Mouse (Mus musculus): ENCODE results near the gene Zfp668. TPM values are rescaled to one million over a fixed set of nuclear protein-coding genes. Genes with fewer than 3 reads are reported as not detected.
A peak's percentile ranks its signal among the peaks of the same experiment; 100 is the strongest.

The Zfp668 gene
- total and polyA plus RNA-seq, 2 experiments from 2014 or later = 25.1 to 34.2 TPM

DNA sequence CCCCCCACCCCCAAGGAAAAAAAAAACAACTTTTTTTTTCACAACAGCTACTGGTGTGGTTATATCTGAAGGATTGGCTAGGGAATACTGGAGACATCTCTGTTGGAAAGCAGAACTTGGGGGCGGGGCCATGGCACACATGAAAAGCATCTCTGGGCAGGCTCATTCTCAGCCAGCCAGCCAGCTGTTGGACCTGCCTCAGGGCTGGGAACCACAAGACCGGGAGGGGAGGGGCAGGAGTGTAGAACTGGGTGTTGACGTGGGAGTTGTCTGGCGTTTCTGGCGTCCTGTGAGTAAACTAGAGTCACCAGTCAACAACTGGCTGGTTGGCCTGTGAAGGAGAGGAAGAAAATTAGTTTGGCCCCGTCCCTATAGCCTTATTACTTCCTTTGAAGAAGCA is 9.3 kb upstream of the Zfp668 start:
- no peaks in the 10 kb centered on the region for H3K27me3 ChIP-seq (ENCODE audit: insufficient read depth, low read length)
- H3K27ac ChIP-seq (ENCODE audit: low read depth, low read length) = no peak overlapping the region
- no peaks in the 10 kb centered on the region for H3K4me1 ChIP-seq (ENCODE audit: insufficient read depth)
- no peak overlapping the region for H3K4me2 ChIP-seq (ENCODE audit: low read depth)
- no peak overlapping the region for H3K9ac ChIP-seq
- no peak for TF ChIP-seq CTCF (IDR thresholded peaks at IDR 0.05; ENCODE audit: low read depth)
- 74% methylated on average over 6 of the region's 6 CpGs for WGBS
- no peak overlapping the region for H3K4me3 ChIP-seq (ENCODE audit: low read depth, low read length)
- no peaks in the 10 kb centered on the region for H3K9me3 ChIP-seq (ENCODE audit: low read length)
- no peak for ATAC-seq
- no peak for DNase-seq
- peaks cover 84% of the 10 kb centered on the region for H3K36me3 ChIP-seq (ENCODE audit: insufficient read depth)

DNA sequence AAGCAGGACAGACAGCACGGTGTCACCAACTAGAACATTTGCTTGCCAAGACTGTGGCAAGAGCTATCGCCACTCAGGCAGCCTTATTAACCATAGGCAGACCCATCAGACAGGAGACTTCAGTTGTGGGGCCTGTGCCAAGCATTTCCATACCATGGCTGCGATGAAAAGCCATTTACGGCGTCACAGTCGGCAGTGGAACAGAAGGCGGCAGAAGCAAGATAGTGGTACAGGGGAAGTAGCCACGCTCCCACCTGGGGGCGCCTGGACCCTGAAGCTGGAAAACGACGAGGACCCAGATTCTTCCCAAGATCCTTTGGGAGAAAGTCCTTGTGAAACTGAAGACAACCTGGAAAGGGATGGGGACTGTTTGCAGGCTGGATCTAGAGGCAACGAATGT is 3.8 kb upstream of the Zfp668 start:
- no peak for TF ChIP-seq CTCF (IDR thresholded peaks at IDR 0.05; ENCODE audit: low read depth)
- Histone ChIP-seq H3K9me3 (ENCODE audit: low read length) (no peaks in the 10 kb centered on the region), H3K9ac (no peak overlapping the region), H3K36me3 (ENCODE audit: insufficient read depth) (peaks cover 71% of the 10 kb centered on the region), H3K27ac (ENCODE audit: low read depth, low read length) (no peak overlapping the region), H3K4me3 (ENCODE audit: low read depth, low read length) (no peak overlapping the region), H3K4me1 (ENCODE audit: insufficient read depth) (no peaks in the 10 kb centered on the region; the same call in 1 of the 2 replicates), H3K4me2 (ENCODE audit: low read depth) (no peak overlapping the region), H3K27me3 (ENCODE audit: insufficient read depth, low read length) (no peaks in the 10 kb centered on the region)
- 83% methylated on average over 12 of the region's 12 CpGs for WGBS
- no peak for ATAC-seq
- DNase-seq = no peak

DNA sequence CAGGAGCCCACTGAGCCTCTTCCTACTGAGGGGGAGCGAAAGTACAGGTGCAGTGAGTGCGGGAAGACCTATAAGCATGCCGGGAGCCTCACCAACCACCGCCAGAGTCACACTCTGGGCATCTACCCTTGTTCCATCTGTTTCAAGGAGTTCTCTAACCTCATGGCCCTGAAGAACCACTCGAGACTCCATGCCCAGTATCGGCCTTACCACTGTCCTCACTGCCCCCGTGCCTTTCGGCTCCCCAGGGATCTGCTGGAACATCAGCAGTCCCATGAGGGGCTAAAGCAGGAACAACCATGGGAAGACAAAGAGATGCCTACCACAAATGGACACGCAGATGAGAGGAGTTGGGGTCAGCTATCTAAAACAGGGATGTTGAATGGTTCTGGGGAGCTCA is 2.7 kb upstream of the Zfp668 start:
- ATAC-seq (no peak), DNase-seq (no peak)
- peaks cover 3% of the 10 kb centered on the region for H3K4me1 ChIP-seq (ENCODE audit: insufficient read depth)
- H3K27me3 ChIP-seq (ENCODE audit: insufficient read depth, low read length) = no peaks in the 10 kb centered on the region
- peaks cover 61% of the 10 kb centered on the region for H3K36me3 ChIP-seq (ENCODE audit: insufficient read depth)
- no peak for TF ChIP-seq CTCF (IDR thresholded peaks at IDR 0.05; ENCODE audit: low read depth)
- no peak overlapping the region for H3K9ac ChIP-seq
- no peaks in the 10 kb centered on the region for H3K9me3 ChIP-seq (ENCODE audit: low read length)
- H3K4me3 ChIP-seq (ENCODE audit: low read depth, low read length) = no peak overlapping the region
- H3K27ac ChIP-seq (ENCODE audit: low read depth, low read length) = no peak overlapping the region
- no peak overlapping the region for H3K4me2 ChIP-seq (ENCODE audit: low read depth)
- 98% methylated on average over 9 of the region's 9 CpGs for WGBS

- peak; percentile 89 for ATAC-seq
- Histone ChIP-seq H3K4me3 (ENCODE audit: low read depth, low read length) (peak within 1 kb of the TSS; percentile 98), H3K27ac (ENCODE audit: low read depth, low read length) (peak within 1 kb of the TSS; percentile 99), H3K9ac (peak within 1 kb of the TSS; percentile 97), H3K27me3 (ENCODE audit: insufficient read depth, low read length) (no peaks in the 10 kb centered on the region), H3K4me1 (ENCODE audit: insufficient read depth) (peaks cover 12% of the 10 kb centered on the region), H3K9me3 (ENCODE audit: low read length) (no peaks in the 10 kb centered on the region), H3K36me3 (ENCODE audit: insufficient read depth) (peaks cover 28% of the 10 kb centered on the region), H3K4me2 (ENCODE audit: low read depth) (peak within 1 kb of the TSS; percentile 66)
- WGBS = 4% methylated on average over 40 of the region's 41 CpGs
- DNase-seq = peak; percentile 93
- TF ChIP-seq CTCF (IDR thresholded peaks at IDR 0.05; ENCODE audit: low read depth) = no peak
Measured at GRCm38 (mm10) chr7:127876041-127876466, 574 bp downstream of the Zfp668 start, which contains the start of gene Zfp646. Gene Zfp646 (plus strand): TSS chr7:127876221.

DNA sequence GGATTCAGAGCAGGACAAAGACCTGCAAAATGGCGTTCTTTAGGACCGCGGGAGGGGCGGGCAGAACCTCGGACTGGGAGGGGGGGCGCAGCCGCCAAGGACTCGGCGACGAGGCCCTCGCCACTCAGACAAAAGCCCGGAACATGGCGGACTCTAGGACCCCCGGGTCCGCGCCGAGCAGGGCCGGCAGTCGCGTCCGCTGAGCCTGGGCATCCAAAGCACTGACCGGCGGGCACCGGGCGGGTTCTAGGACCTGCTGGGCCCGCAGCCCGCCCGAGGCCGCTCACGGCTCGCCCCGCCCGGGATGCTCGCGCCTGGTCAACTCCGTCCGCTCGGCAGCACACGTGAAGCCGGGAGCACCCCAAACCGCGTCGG is 1.0 kb downstream of the Zfp668 start:
- H3K4me3 ChIP-seq (ENCODE audit: low read depth, low read length) = peak overlapping the region; percentile 98
- H3K9me3 ChIP-seq (ENCODE audit: low read length) = no peaks in the 10 kb centered on the region
- 5% methylated on average over 40 of the region's 43 CpGs for WGBS
- peaks cover 25% of the 10 kb centered on the region for H3K36me3 ChIP-seq (ENCODE audit: insufficient read depth)
- no peak for TF ChIP-seq CTCF (IDR thresholded peaks at IDR 0.05; ENCODE audit: low read depth)
- ATAC-seq = peak; percentile 94
- H3K9ac ChIP-seq = peak overlapping the region; percentile 97
- no peaks in the 10 kb centered on the region for H3K27me3 ChIP-seq (ENCODE audit: insufficient read depth, low read length)
- H3K4me1 ChIP-seq (ENCODE audit: insufficient read depth) = peaks cover 12% of the 10 kb centered on the region
- H3K4me2 ChIP-seq (ENCODE audit: low read depth) = peak overlapping the region; percentile 66
- peak overlapping the region; percentile 99 for H3K27ac ChIP-seq (ENCODE audit: low read depth, low read length)
- DNase-seq = peak; percentile 97

DNA sequence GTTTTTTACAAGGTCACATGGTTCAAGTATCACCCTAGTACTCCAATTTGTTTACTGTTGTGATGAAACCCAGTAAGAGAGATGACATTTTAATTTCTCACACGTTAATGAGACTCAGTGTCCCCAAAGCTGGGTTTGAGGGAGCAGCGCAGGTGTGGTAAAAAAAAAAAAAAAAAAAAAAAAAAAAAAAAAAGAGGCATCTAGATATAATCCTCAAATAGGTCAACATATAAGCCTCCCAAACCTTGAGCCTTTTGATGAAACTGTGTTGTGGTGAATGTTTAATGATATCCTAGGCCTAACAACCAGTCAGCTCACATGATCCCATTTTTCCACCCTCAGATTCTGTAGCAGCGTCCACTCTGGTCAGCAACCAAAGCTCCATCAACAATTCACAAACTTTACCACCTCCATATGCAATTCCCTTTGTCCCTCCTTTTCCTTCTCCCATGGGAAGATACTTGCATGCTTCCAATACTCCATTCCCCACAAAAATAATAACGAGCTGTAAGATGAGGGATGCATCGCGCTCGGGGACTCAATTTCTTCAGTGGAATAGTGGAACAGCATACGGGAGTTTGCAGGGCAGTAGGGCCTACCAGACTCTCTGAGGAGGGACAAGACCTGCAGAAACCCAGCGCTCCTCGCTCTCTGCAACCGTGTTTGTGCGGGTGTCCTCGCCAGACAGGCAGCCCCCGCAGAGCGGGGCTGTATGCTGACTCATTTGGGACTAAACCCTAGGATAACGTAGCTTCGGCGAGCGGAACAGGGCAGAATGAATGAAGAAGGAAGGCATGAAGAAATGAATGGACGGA is 1.6 kb downstream of the Zfp668 start:
- Histone ChIP-seq H3K9ac (peak overlapping the region; percentile 97), H3K27ac (ENCODE audit: low read depth, low read length) (peak overlapping the region; percentile 99), H3K4me2 (ENCODE audit: low read depth) (peak overlapping the region; percentile 66), H3K4me1 (ENCODE audit: insufficient read depth) (peaks cover 12% of the 10 kb centered on the region), H3K36me3 (ENCODE audit: insufficient read depth) (peaks cover 21% of the 10 kb centered on the region), H3K27me3 (ENCODE audit: insufficient read depth, low read length) (no peaks in the 10 kb centered on the region), H3K4me3 (ENCODE audit: low read depth, low read length) (peak overlapping the region; percentile 98), H3K9me3 (ENCODE audit: low read length) (no peaks in the 10 kb centered on the region)
- peak; percentile 21 for ATAC-seq
- TF ChIP-seq CTCF (IDR thresholded peaks at IDR 0.05; ENCODE audit: low read depth) = no peak
- 5% methylated on average over 20 of the region's 20 CpGs for WGBS
- no peak for DNase-seq

GRCm38 (mm10) chr7:127870136-127870821 is 6.3 kb downstream of the Zfp668 start:
- no peaks in the 10 kb centered on the region for H3K27me3 ChIP-seq (ENCODE audit: insufficient read depth, low read length)
- H3K4me2 ChIP-seq (ENCODE audit: low read depth) = no peak overlapping the region
- H3K9ac ChIP-seq = no peak overlapping the region
- peaks cover 12% of the 10 kb centered on the region for H3K4me1 ChIP-seq (ENCODE audit: insufficient read depth)
- no peaks in the 10 kb centered on the region for H3K9me3 ChIP-seq (ENCODE audit: low read length)
- peaks cover 31% of the 10 kb centered on the region for H3K36me3 ChIP-seq (ENCODE audit: insufficient read depth)
- H3K4me3 ChIP-seq (ENCODE audit: low read depth, low read length) = no peak overlapping the region
- no peak overlapping the region for H3K27ac ChIP-seq (ENCODE audit: low read depth, low read length)
- WGBS = 82% methylated on average over 5 of the region's 5 CpGs
- ATAC-seq (no peak), DNase-seq (no peak)
- TF ChIP-seq CTCF (IDR thresholded peaks at IDR 0.05; ENCODE audit: low read depth) = peak; percentile 50

All from forebrain, postnatal 0 days (tissue).